Mouse (Mus musculus) bone marrow, adult 2 months (tissue): ENCODE results near the gene Ccdc57.

Experiments used
- CTCF ChIP-seq: fragments of 200-500 bp; IDR thresholded peaks from 2 replicates; pipeline ENCODE4 v1.5.1; 2011; ENCODE audit warnings: low read length, control low read depth; ENCODE audit not compliant: control insufficient read depth, insufficient read depth
- POLR2A ChIP-seq: fragments of 200-500 bp; IDR thresholded peaks from 2 replicates; pipeline ENCODE4 v1.6.1; 2011; ENCODE audit warnings: low read depth, mild to moderate bottlenecking, control low read depth, low read length, borderline replicate concordance; ENCODE audit not compliant: control insufficient read depth

DNA sequence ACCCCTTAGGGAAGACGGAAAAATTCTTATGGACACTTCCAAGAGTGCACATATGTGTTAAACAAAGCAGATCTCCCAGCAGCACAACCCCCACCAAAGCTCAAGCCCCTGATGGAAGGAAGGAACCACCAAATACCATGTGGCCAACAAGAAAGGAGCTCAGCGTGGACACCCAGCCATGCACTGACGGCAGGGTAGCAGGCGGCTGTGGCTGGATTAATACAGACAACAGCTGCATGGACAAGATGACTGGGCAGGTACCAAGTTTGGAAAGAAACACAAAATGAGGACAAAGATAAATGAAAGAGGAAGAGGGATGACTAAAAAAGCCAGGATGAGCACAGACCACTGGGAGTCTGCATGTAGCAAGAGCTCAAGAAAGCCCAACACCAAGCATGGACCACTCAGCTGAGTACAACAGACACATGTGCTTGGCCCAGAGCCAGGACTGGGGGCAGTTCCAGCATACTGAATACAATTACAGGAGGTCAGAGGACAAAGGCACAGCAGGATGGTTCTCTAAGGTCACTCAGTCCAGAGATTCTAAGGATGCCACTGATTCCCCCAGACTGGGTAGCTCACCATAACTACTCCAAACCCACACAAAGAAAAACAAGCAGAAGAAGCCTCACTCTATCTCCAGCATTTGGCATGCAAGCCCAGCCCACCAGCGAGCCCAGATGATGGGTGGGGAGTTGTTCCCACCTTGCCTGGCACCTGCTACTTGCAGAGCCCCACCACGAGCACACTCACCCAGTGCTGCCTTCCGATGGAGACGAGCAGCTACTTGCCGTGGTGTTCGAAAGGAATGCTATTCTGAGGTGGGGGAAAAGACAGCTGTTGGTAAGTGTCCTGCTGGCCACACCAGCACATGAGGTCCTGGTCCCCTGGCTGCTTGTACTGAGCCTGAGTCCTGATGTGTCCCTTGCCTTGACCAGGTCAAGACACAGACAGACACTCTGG is 31.8 kb upstream of the Ccdc57 start:
- no peak for TF ChIP-seq POLR2A
- no peak for TF ChIP-seq CTCF
